Mouse (Mus musculus) heart, adult 11 months (tissue): ENCODE measurements around the gene Pdhx.

ENCODE experiments used
- DNase-seq: peaks from one replicate; pipeline ENCODE4 v3.0.0; 2022

The Pdhx gene

GRCm38 (mm10) chr2:102986964-102987707, 86.2 kb downstream of the Pdhx start:
- peak; percentile 98 for DNase-seq

- no peak for DNase-seq
Measured at GRCm38 (mm10) chr2:102986424-102986823, 86.9 kb downstream of the Pdhx start.

- peak; percentile 90 for DNase-seq
Measured at GRCm38 (mm10) chr2:102982822-102983221, 90.5 kb downstream of the Pdhx start.

GRCm38 (mm10) chr2:102981446-102982314, 91.6 kb downstream of the Pdhx start:
- DNase-seq, result peak; percentile 74

GRCm38 (mm10) chr2:102980870-102981269, 92.4 kb downstream of the Pdhx start:
- DNase-seq, result peak; percentile 36

GRCm38 (mm10) chr2:102979519-102979918, 93.8 kb downstream of the Pdhx start:
- peak; percentile 55 for DNase-seq

GRCm38 (mm10) chr2:102979112-102979511, 94.2 kb downstream of the Pdhx start:
- DNase-seq, result peak; percentile 16

- DNase-seq, result no peak
Measured at GRCm38 (mm10) chr2:102975358-102975945, 97.9 kb downstream of the Pdhx start.

- DNase-seq, result no peak
Measured at GRCm38 (mm10) chr2:102973115-102973514, 100.2 kb downstream of the Pdhx start.

GRCm38 (mm10) chr2:102972575-102972974, 100.7 kb downstream of the Pdhx start:
- DNase-seq, result no peak

GRCm38 (mm10) chr2:102971951-102972350, 101.4 kb downstream of the Pdhx start:
- no peak for DNase-seq
